Mouse (Mus musculus): ENCODE measurements around the gene Mmp23.

Mmp23 gene

GRCm38 (mm10) chr4:155601091-155601996, 51.8 kb downstream of the Mmp23 start, which contains the start of gene Slc35e2:
Gene Slc35e2 (plus strand): TSS chr4:155601416.
- peak; percentile 94 to 95 for DNase-seq (ENCODE audit: low spot score in 2 of 2)
